In genomic region chrX:38455890-38456634, GRCm38 (mm10) we compare ENCODE assay signal across 8 mouse cellular contexts. TPM values are rescaled to one million over a fixed set of nuclear protein-coding genes. Genes with fewer than 3 reads are reported as not detected.
A peak's percentile ranks its signal among the peaks of the same experiment; 100 is the strongest.
DNase-seq lines count a peak whose midpoint lies in the region; ATAC-seq lines count a peak whose summit lies in the region.

Gene Lamp2, minus strand, starts transcription at chrX:38456454.

- peak within 1 kb of the TSS; percentile 98 for H3K4me3 ChIP-seq in brown adipose tissue, adult 24 weeks (ENCODE audit: insufficient read depth, low read depth, low read length)
- H3K4me3 ChIP-seq in heart, embryonic 13.5 days, result peak within 1 kb of the TSS; percentile 67
- H3K4me3 ChIP-seq in liver, embryonic 12.5 days, result peak within 1 kb of the TSS; percentile 70
- H3K4me3 ChIP-seq in stomach, embryonic 15.5 days (replicated peaks), result peak within 1 kb of the TSS; percentile 58

- 7% methylated on average over 41 of the region's 47 CpGs for WGBS in heart, embryonic 13.5 days
- WGBS in liver, embryonic 12.5 days (ENCODE audit: insufficient replicate concordance), result 6% methylated on average over 39 of the region's 47 CpGs
- 15% methylated on average over 44 of the region's 47 CpGs for WGBS in stomach, embryonic 15.5 days

- DNase-seq in CD4-positive, CD25-positive, alpha-beta regulatory T cell, adult 2 months (ENCODE audit: low read depth, low spot score), result peak; percentile 85
- peak; percentile 31 for DNase-seq in fat pad, adult 2 months (ENCODE audit: extremely low read depth, low read depth, low spot score)
- DNase-seq in kidney, postnatal 10 days, result peak; percentile 86
- DNase-seq in natural killer cell, adult 2 months (ENCODE audit: low spot score in 2 of 2), result peak; percentile 77 to 82

- H3K4me1 ChIP-seq in brown adipose tissue, adult 24 weeks (ENCODE audit: control insufficient read depth, insufficient read depth, insufficient read length, low read length), result no peaks in the 10 kb centered on the region
- peaks cover 15% of the 10 kb centered on the region; the same call in 1 of the 2 replicates for H3K4me1 ChIP-seq in heart, embryonic 13.5 days
- H3K4me1 ChIP-seq in liver, embryonic 12.5 days, result peaks cover 2% of the 10 kb centered on the region; the same call in 1 of the 2 replicates
- no peaks in the 10 kb centered on the region for H3K4me1 ChIP-seq in stomach, embryonic 15.5 days

- H3K27ac ChIP-seq in brown adipose tissue, adult 24 weeks (replicated peaks; ENCODE audit: low read depth, low read length), result peak within 1 kb of the TSS; percentile 95
- peak within 1 kb of the TSS; percentile 87 for H3K27ac ChIP-seq in heart, embryonic 13.5 days (replicated peaks)
- peak within 1 kb of the TSS; percentile 73 for H3K27ac ChIP-seq in liver, embryonic 12.5 days
- H3K27ac ChIP-seq in stomach, embryonic 15.5 days, result peak within 1 kb of the TSS; percentile 69

- H3K36me3 ChIP-seq in heart, embryonic 13.5 days, result peaks cover 13% of the 10 kb centered on the region
- H3K36me3 ChIP-seq in liver, embryonic 12.5 days, result peaks cover 10% of the 10 kb centered on the region
- H3K36me3 ChIP-seq in stomach, embryonic 15.5 days, result no peaks in the 10 kb centered on the region

- peak within 1 kb of the TSS; percentile 64 for H3K4me2 ChIP-seq in heart, embryonic 13.5 days
- peak within 1 kb of the TSS; percentile 79 for H3K4me2 ChIP-seq in liver, embryonic 12.5 days
- peak within 1 kb of the TSS; percentile 50 for H3K4me2 ChIP-seq in stomach, embryonic 15.5 days

- H3K9me3 ChIP-seq in heart, embryonic 13.5 days, result no peaks in the 10 kb centered on the region
- no peaks in the 10 kb centered on the region for H3K9me3 ChIP-seq in liver, embryonic 12.5 days (replicated peaks)
- no peaks in the 10 kb centered on the region for H3K9me3 ChIP-seq in stomach, embryonic 15.5 days

- peak within 1 kb of the TSS; percentile 86 for H3K9ac ChIP-seq in heart, embryonic 13.5 days
- peak within 1 kb of the TSS; percentile 83 for H3K9ac ChIP-seq in liver, embryonic 12.5 days
- H3K9ac ChIP-seq in stomach, embryonic 15.5 days, result peak within 1 kb of the TSS; percentile 46

- peak; percentile 85 for ATAC-seq in heart, embryonic 13.5 days (ENCODE audit: extremely low read depth, insufficient number of reproducible peaks, low FRiP score, low TSS enrichment)
- peak; percentile 95 for ATAC-seq in liver, embryonic 12.5 days
- peak; percentile 96 for ATAC-seq in stomach, embryonic 15.5 days (ENCODE audit: insufficient read depth, low FRiP score, low read depth)

- H3K27me3 ChIP-seq in heart, embryonic 13.5 days (replicated peaks), result no peaks in the 10 kb centered on the region
- H3K27me3 ChIP-seq in liver, embryonic 12.5 days (replicated peaks), result no peaks in the 10 kb centered on the region
- no peaks in the 10 kb centered on the region for H3K27me3 ChIP-seq in stomach, embryonic 15.5 days (replicated peaks)

RNA-seq across cellular contexts. Expression of gene Lamp2, which starts in this region (rescaled TPM):
- 115 and 142 TPM in 2 replicates for polyA plus RNA-seq in brown adipose tissue, adult 24 weeks (2012; ENCODE audit: insufficient read depth, insufficient read length, missing spikeins)
- 122 and 129 TPM in 2 replicates for polyA plus RNA-seq in heart, embryonic 13.5 days (2015; fragmentation: Nextera tagmentation; extraction: Ambion mirVana)
- polyA plus RNA-seq in liver, embryonic 12.5 days (2016; fragmentation: Nextera tagmentation; extraction: Ambion mirVana), result 46.5 and 48.6 TPM in 2 replicates
- 143 and 145 TPM in 2 replicates for polyA plus RNA-seq in stomach, embryonic 15.5 days (2015; fragmentation: Nextera tagmentation; extraction: Ambion mirVana)

Comparison
In these comparisons a context has a peak if more than half of its experiments do, and no peak if none do; other contexts are left out.
1. Peak in every context shown above with its lines: DNase-seq, ATAC-seq, H3K4me3 ChIP-seq and H3K27ac ChIP-seq.
2. DNase-seq: peak in every context shown above with its lines; median percentile 86 in kidney, postnatal 10 days; 85 in CD4-positive, CD25-positive, alpha-beta regulatory T cell, adult 2 months; 80 in natural killer cell, adult 2 months; 31 in fat pad, adult 2 months.